Mouse (Mus musculus) spleen, postnatal 10 days (tissue): ENCODE data around the gene Rad1.
"Not testable (repeated sequence)": the region's sequence is repeated elsewhere in the genome, so short reads cannot be mapped to it uniquely, and the experiment has no call there.

ENCODE experiments used
- DNase-seq, 2 experiments: peaks; one replicate each; pipeline ENCODE4 v3.0.0; 2021 to 2022; ENCODE audit warnings: low spot score in 2 of 2

The Rad1 gene

DNA sequence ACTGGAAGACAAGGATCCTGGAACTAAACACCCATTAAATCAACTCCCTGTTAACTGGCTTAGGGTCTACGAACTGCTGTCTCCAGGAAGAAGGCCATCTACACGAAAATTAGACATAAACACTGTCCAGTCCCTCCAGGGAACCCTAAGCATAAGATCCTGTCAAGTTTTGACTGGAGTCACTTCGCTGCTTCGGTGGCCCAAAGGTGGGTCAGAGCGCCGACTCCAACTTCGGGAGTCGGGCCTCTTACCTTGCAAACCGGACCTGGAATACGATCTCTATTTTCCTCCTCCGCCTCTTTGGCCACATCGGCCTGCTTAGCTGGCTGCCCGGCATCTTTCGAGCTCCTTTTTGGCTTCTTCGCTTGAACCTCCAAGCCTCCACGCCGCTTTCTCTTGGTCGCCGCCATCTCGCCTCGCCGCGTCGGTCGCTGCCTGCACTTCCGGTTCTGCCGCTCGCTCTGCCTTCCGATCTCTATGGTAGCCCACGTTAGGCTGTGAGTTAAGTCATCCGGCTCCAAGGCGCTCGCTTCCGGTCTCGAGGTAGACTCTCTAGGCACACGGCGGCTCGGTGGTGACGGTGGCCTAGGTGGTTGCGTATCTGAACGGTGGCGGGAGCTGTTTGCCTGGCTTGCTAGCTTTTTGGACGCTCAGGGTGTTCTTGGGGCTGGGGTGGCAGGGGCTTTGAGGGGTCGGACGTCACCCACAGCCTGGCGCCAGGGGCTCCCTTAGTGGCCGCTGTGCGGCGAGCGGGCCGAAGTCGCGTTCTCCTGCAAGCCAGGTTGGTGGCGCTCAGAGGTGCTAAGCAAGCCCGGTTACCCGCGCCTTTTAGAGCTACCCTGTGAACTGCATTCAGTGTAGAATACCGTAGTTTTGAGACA lies at the start of gene Rad1, which contains the start of gene Brix1:
TSS of gene Rad1 (plus strand) at position 535 of the 881 bp plus-strand sequence.
TSS of gene Brix1 (minus strand) at position 464 of the 881 bp plus-strand sequence.
- peak; percentile 89 to 97 for DNase-seq

DNA sequence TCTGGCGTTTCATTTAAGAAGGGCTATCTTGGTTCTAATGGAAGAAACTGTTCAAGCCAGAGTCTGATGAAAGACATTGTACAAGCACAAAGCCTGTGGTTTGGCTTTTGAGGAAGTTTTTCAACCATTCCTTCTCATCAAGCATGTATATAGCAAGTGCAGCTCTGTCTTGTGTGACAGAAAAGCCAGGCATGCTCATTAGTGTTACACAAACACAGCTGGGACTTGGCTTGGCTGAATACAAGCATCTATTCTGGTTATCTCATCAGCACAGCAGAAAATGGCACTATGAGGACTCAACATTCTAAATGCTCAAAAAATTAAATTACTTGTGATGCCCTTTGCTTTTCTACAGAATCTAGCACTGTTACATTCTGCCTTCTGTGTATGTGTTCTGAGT lies 48.9 kb upstream of the Rad1 start:
- DNase-seq: no peak

DNA sequence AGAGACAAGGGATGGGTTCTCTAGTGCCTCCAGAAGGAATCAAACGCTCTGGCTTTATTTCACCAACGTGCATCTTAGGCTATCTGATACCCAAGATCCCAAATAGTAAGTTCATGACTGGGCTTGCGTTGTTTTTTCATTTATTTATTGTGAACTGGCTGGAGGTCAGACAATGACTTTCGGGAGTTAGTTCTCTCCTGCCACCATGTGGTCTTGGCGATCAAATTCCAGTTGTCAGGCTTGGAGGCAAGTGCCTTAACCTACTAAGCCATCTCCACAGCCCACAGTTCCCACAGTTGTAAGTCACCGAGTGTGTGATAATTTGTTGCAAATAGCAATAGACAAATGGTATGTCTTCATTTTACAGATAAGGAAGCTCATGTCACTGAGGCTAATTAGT lies 45.9 kb upstream of the Rad1 start:
- DNase-seq: no peak

DNA sequence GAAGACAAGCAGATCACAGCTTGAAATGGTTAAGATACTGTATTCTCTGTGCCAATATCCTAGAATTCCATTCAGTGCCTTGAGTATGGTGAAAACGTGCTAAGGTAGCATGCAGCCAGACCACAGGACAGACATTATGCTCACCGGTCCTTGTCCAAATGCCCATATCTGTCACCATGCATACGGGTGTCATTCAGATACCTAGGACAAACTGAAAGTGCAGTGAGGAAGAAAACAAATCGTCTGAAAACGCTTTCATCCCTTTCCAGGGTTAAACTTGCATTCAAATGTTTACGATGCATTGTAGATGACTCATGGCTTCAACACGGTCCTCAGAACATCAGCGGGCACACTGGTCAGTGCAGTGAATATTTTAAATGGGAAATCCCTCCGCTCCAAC lies 44.3 kb upstream of the Rad1 start:
- no peak for DNase-seq

DNA sequence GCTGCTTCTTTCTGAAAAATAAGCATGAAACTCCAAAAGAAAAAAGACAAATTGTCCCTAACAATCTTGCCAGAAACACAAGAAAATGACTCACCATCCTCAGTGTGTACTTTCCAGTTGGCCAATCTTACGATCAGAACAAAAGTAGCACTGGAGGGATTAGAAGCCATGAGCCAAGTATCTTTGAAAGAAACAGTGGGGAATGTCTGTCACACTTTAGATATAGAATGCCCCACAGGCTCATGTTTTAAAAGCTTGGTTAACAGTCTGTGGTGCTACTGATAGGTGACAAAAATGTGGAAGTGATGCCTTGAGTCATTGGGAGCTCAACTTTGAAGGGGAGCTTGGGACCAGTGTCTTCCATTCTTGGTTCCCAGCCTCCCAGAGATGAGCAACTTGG lies 43.5 kb upstream of the Rad1 start:
- no peak for DNase-seq

DNA sequence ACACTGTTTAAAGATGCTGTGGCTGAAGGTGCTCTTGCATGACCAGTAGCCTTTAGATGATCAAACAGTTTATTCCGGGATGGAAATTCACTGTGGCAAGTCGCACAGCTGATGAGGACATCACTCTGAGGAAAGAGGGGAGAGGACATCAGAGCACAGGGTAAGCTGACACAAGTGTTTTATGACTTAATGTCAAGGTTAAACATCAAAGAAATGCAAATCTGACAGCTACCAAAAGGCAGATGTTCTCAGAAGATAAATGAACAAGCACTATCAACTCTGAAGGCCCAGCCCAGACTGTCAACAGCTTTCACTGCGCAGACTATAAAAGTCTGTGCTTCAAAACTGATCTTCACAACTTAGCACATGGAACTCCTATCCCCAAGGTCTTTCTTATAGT lies 38.7 kb upstream of the Rad1 start:
- DNase-seq: no peak

DNA sequence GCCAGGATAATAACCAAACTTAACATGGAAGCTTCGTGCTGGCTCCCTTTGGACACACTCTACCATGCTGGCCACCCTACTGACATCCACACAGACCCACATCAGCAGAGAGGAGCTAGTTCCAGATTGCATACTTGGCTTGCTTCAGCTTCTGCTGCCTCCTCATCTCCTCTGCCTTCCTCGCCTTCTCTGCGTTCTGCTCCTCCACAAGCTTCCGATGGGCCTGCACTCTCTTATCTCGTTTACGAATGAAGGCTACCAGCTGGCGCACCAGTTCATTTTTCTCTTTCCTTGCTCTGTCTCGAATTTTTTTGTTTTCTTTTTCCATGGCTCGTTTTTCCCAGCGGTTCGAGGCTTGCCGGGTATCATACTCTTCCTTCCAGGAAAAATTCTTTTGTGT lies 24.8 kb upstream of the Rad1 start:
- no peak for DNase-seq

DNA sequence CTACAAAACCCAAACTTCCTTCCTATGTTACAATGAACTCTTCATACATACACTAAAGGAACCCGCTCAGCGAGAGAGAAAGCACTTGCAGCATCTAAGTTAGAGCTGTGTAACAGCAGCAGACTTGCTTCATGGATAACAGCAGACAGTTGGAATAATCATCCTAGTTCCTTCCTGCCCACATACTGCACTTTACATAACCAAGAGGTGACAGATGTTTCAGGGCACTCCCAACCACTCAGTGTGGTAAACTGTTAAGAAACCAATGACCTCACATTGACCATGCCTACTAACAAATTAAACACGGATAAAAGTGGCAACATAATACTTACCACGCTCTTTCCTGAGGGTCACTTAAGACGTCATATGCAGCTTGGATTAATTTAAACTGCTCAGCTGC lies 22.3 kb upstream of the Rad1 start:
- DNase-seq: no peak

DNA sequence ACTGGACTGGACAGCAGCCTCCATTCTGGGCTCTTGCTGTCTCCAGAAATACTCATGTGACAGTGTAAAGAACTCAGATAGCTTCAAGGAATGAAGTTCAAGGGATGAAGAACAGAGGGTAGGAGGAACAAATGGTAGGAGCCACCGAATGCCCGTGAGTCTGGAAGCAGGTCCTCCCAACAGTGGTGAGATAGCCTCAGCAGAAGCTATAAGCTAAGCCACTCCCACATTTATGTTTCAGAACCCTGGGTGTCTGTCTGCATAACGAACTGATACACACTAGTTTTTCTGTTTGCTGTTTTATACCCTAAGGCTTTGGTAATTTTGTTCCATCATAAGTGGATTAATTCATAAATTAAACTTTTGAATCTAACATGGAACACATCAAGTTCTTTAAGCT lies 21.1 kb upstream of the Rad1 start:
- DNase-seq: no peak

DNA sequence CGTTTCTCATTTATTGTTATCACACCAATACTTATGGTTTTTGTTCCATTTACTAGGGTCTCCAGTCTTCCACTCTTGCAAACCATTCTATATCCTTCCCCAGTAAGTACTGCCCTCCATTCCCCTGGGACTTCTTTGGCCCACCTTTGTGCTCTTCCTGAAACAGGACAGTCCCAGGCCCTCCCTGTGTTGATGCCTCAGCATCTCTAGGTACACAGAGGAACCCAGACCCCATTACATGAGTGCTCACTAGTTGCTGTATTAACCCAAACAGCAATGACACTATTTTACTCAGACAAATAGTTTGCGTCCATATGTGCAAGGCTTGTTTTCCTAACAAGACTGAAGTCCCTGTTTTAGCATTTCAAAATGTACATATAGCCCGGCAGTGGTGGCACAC lies 17.1 kb upstream of the Rad1 start:
- no peak for DNase-seq

DNA sequence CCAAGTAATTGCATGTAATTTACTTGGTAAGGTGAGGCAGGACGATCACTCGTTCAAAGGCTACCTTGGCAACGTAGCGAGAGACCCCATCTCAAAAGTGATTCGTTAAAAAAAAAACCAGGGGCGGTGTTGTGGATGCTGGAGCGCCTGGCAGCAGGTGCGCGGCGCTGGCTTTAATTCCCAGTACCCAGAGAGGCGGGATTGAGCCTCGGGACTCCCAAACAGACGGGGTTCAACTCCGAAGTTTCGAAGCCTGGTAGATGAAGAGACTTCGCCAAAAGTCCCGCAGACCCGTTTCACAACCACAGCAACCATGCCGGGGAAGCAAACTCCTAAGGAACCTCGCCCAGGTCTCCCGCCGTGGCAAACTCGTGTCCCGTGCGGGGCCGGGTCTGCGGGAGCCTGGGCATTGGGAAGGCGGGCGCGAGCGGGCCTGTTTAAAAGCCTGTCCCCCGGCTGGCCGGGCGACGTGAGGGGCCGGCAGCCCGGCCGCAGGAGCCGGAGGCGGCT lies 16.1 kb upstream of the Rad1 start:
- peak in 1 of 2 experiments; percentile 41 for DNase-seq

DNA sequence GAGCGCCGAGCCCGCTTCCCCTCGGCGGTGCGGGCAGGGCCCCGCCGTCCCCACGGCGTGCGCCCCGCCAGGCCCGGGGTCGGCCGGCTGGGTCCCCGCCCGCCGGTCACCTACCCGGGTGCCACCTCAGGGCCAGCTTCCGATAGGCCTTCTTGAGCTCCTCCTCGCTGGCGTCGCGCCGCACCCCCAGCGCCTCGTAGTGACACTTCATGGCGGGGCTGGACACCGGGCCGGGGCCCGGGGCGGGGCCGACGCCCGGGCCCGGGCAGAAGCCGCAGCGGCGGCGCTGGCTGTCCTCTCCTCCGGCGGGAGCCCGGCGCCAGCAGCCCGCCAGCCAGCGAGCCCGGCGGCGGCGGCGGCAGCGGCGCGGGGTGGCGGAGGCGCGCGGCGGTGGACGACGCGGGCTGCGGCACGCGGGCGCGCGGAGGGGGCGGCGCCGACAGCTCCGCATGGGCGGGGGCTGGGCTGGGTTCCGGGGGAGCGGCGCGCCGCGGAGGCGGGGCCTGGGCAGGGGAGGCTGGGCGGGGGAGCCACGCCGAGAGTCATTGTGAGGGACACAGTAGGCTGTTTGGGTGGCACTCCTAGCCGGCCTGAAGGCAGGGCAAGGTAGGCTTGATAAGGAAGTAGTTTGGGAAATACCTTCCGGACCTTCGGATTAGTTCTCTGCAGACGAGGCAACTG lies 15.5 kb upstream of the Rad1 start, which contains the start of gene Dnajc21:
TSS of gene Dnajc21 (minus strand) at position 366 of the 681 bp plus-strand sequence.
- DNase-seq: peak; percentile 70 to 87

DNA sequence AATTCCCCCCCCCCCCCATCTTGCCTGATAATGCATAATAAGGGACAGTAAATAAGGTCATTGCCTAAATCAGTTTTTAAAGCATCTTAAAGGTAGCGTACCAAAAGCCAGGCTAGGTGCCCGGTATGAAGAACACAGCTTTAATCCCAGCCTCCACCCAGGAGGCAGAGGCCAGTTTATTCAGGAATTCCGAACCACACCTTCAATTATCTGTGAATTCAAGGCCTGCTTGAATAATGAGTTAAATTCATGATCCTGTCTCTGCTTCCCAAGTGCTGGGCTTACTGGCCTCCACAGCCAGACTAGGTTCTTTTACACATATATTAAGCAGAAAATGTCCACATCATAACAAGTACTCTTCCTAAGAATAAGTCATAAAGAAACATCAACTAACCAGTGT lies 14.9 kb upstream of the Rad1 start:
- DNase-seq: no peak

DNA sequence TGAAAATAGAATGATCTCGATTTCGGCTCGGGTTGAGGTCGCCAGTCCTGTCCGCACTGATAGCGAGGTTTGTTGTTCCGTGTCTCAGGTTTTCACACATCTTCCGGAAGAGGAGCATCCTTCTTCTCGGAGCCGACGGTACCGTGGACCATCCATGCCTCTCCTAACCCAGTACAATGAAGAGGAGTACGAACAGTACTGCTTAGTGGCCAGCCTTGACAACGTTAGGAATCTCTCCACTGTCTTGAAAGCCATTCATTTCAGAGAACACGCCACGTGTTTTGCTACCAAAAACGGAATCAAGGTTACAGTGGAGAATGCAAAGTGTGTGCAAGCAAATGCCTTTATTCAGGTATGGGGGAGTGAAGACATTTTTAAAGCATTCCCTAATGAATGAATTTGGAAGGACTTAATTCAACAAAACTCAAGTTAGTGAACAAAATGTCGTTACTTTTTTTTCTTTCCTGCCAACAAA lies 584 bp downstream of the Rad1 start:
- no peak for DNase-seq

DNA sequence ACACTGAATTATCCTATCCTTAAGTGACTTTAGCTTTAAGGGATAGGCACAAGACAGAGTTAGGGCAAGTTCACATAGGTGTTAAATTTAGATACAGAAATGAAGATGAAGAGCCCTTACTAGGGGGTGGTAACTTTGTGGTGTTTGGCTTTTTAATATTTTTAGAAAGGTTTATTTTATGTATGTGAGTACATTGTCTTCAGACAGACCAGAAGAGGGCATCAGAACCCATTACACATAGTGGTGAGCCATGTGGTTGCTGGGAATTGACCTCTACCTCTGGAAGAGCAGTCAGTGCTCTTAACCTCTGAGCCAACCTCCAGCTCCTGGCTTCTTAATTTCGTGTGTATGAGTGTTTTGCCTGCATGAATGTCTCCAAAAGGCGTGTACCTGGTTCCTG lies 1.4 kb downstream of the Rad1 start:
- no peak for DNase-seq

DNA sequence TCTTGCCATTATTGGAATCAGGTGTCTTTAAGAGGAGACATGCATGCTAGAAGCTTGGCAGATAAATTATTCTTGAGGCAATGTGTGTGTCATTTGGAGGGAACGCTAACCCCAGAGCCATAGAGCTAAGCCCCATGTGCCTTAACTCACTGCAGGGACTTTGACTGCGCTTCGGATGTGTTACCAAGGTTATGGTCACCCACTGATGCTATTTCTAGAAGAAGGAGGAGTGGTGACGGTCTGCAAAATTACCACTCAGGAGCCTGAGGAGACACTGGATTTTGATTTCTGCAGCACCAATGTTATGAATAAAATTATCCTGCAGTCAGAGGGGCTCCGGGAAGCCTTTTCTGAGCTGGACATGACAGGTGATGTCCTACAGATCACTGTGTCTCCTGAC lies 4.3 kb downstream of the Rad1 start:
- DNase-seq: no peak

DNA sequence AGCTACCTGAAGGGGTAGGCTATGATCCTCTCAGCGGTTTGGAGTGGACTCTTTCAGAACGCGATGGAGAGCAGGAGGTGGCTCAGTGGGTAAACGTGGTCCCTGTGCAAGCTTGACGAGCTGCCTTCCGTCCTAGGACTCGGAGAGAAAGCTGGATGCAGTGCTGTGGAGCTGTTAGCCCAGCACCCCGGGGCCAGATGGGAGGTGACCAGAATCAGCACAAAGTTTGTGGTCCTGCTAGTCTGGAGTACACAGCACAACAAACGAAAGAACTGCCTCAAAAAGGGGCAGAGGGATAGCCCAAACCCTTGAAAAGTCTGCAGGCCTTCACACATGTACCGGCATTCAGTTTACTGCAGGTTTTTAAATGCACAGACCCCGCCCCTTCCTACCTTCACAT lies 10.1 kb downstream of the Rad1 start:
- DNase-seq: no peak

DNA sequence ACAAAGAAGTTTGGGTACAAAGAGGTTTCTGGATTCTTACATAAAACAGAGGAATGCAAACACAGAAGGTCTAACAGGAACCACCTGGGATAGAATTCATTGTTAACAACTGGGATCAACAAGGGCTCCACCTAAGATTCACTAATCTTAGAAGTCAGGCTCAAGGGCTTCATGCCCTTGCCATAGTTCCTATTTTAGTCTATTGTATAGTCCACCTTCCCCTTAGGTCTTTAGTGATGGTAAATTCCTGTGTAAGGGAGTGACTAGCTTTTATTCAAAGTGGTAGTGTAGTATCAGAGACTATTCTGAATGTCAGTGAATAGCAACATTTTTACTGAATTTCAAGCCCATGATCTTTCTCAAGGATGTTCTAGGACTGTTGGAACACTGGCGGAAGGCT lies 10.9 kb downstream of the Rad1 start:
- not testable (repeated sequence) for DNase-seq

DNA sequence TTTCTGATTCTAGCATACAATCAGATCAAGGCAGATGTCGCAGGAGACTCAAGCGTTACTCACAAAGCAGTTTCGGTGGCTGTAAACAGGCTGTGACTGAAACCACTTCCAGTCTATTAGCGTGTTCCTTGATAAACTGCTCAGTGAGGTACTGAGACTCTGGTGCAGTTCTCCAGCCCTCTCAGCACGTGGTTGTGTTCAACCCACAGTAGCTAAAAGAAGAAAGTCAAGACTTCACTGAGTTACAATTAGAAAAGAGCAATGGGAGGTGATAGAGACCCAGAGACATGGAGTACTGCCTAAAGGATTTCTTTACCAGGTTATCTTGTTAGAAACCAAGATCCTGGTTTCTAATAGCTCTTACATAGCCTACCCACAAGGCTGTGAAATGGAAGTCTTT lies 13.8 kb downstream of the Rad1 start:
- no peak for DNase-seq

DNA sequence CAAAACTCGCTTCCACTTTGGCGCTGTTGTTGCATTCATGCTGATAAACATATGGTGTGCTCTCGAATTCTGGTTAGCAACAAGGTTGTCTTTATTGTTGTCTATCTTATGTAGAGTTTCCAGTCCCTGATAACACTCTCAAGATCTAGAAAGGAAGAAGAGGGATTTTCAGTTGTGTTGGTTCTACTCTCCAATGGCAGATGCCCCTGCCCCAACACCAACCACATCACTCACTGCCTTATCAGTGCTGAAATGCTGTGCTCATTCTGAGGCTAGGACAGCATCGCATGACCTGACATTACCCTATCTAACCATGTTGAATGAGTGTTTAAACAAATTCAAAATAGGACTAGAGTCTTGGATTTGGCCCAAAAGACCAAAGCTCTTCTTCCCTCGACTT lies 14.2 kb downstream of the Rad1 start:
- no peak for DNase-seq

DNA sequence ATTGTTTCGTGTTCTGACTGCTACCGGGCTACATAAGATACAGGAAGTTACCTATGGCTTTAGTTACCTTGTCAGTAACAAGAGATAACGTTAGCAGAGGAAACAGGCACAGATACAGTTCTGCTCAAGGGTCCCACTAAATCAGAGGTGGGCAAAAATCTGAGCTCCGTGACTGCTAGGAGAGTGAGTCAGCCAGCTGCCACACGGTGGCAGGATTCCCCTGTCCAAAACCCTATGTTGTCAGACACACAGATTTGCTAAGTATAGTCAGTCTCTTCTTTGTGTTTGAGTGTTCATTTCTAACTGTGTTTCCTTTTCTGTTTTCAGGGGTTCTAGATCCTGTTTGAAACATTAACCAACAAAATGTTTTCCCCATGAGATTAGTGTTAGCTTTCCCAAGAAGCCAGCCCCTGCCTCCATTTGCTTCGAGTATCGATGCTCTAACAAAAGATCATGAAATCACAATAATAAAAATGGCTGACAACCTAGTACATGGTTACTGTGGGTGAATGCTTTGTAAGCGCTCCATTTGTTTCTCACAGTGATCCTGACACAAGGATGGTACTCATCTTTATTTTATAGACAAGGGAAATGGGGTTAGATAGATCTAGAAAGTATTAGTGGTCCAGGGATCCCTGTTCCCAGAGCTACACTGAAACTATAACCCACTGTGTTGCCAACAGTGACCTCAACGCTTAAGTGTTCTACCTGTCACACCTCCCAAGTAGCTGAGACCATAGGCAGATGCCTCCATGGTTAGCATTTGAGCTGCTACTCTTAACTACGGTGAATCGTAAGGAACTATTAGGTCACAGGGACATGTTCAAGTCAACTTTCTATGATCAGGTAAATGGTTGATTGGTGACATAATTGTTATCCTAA lies 15.3 kb downstream of the Rad1 start:
- DNase-seq: peak in 1 of 2 experiments; percentile 29

DNA sequence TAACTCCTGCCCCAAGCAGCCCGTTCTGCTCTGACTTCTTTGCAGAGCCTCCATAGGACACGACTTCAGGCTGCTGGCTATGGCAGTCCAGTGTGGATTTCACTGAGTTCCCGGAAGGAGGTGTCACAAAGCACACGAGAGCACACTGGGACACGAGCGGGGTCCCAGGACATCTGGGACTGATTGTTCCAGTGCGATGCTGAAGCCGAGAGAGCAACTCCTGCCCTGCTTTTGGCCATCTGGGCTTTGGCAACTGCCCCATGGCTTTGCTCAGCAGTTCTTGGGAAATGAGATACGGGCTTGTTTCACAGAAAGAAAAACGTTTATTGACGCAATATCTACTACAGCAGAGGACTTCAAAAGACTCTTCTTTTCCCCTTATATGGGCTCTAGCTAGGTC lies 20.3 kb downstream of the Rad1 start:
- no peak for DNase-seq
